Comparison of ENCODE assay signal across 8 mouse cellular contexts in the genomic region with DNA sequence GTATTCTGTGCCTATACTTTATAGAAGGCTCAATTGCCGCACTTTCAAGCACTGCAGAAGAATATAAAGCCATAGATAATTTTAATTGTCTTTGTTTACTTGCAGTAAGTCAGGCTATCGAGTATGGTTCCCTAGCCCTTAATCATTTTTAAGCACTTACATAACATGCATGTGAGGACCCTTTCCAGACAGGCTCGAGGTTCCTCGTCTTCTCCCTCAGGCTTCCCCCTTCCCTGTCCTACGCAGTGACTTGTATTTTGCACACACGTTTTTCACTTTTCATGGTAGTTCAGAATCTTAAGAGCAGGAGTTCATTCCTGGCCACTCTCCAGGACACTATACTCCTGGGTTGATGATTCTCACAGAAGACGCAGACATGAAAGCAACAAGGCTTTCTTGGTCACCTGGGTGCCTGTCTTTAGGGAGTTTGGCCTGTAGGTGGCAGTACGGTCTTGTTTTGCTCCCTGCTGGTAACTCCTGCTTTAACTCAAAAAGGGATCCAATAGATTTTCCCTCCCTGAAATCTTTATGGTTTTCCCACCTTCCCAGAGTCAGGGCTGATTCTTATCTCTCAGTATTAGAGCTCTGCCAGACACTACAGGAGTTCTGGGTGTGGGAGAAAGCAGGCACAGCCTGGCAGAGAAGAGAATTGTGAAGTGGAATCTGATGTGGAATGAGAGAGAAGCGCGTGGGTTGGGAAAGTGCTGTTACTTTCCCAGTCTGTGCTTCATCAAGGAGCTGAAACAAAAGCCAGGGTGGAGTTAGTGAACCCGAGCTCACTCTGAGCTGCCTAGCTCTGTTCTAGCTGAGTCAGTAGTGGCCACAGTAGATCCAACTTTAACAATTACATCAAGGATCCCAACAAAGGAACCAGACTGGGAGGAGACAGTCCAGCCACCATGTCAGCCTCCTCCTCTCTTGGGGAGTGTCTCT.
A peak's percentile ranks its signal among the peaks of the same experiment; 100 is the strongest.
DNase-seq lines count a peak whose midpoint lies in the region; ATAC-seq and TF ChIP-seq lines count a peak whose summit lies in the region.

No protein-coding gene starts in this region.

- no peaks in the 10 kb centered on the region for H3K27me3 ChIP-seq in midbrain, embryonic 16.5 days (ENCODE audit: control insufficient read depth, insufficient read depth, low read depth, low read length)
- no peaks in the 10 kb centered on the region for H3K27me3 ChIP-seq in testis, adult 2 months (ENCODE audit: control insufficient read depth, insufficient read depth, low read length)

- no peak overlapping the region for H3K4me2 ChIP-seq in midbrain, embryonic 16.5 days (ENCODE audit: low read length)

- 0 out of 2 replicates have a peak, but pooled peaks cover 2% of the 10 kb centered on the region for H3K4me1 ChIP-seq in midbrain, embryonic 16.5 days (ENCODE audit: control insufficient read depth, insufficient read depth, low read length)
- H3K4me1 ChIP-seq in testis, adult 2 months (ENCODE audit: control insufficient read depth, insufficient read depth, low read length), result no peaks in the 10 kb centered on the region

- H3K4me3 ChIP-seq in midbrain, embryonic 16.5 days (ENCODE audit: low read depth, low read length), result no peak overlapping the region
- no peak overlapping the region for H3K4me3 ChIP-seq in testis, adult 2 months (ENCODE audit: control insufficient read depth, low read depth, low read length)

- no peaks in the 10 kb centered on the region for H3K36me3 ChIP-seq in midbrain, embryonic 16.5 days (ENCODE audit: control insufficient read depth, insufficient read depth, low read length)
- no peaks in the 10 kb centered on the region for H3K36me3 ChIP-seq in testis, adult 2 months (ENCODE audit: control insufficient read depth, insufficient read depth, low read length)

- DNase-seq in cerebellum, adult 18-20 months, result peak; percentile 14 to 24
- DNase-seq in gastrocnemius, postnatal 36 days, result peak; percentile 8 to 21
- DNase-seq in kidney, adult 18-20 months, result peak; percentile 65
- peak; percentile 79 for DNase-seq in left cerebral cortex, postnatal 36 days (ENCODE audit: low spot score in 2 of 2)

- H3K27ac ChIP-seq in midbrain, embryonic 16.5 days (ENCODE audit: low read length), result no peak overlapping the region
- H3K27ac ChIP-seq in testis, adult 2 months (ENCODE audit: control insufficient read depth, insufficient read depth, low read depth, low read length), result no peak overlapping the region

- 44% methylated on average over 11 of the region's 11 CpGs for WGBS in midbrain, embryonic 16.5 days

- intact Hi-C loops in gastrocnemius, postnatal 36 days (cut with DNase I), result no loop called here
- intact Hi-C loops in left cerebral cortex, postnatal 36 days (cut with DNase I), result no loop called here

- TF ChIP-seq POLR2A in testis, adult 2 months (IDR thresholded peaks at IDR 0.05; ENCODE audit: control insufficient read depth, low read depth, low read length), result no peak

- TF ChIP-seq CTCF in testis, adult 2 months (IDR thresholded peaks at IDR 0.05; ENCODE audit: control insufficient read depth, insufficient read depth, insufficient replicate concordance, low read depth, low read length), result peak; percentile 30; the same call in 1 of the 2 replicates

- ATAC-seq in cerebellum, adult (ENCODE audit: insufficient number of reproducible peaks, low FRiP score, low TSS enrichment), result no peak
- peak; percentile 87 for ATAC-seq in common myeloid progenitor, adult 5-6 weeks (replicated peaks; ENCODE audit: low read depth, poor library complexity, severe bottlenecking)
- ATAC-seq in midbrain, embryonic 16.5 days, result peak; percentile 66

- no peaks in the 10 kb centered on the region for H3K9me3 ChIP-seq in midbrain, embryonic 16.5 days (replicated peaks; ENCODE audit: control insufficient read depth, low read length, poor library complexity, severe bottlenecking)

- no peak overlapping the region for H3K9ac ChIP-seq in midbrain, embryonic 16.5 days (ENCODE audit: low read depth, low read length)

Comparison
In these comparisons a context has a peak if more than half of its experiments do, and no peak if none do; other contexts are left out.
1. DNase-seq: peak in every context shown above with its lines; median percentile 79 in left cerebral cortex, postnatal 36 days; 65 in kidney, adult 18-20 months; 19 in cerebellum, adult 18-20 months; 14 in gastrocnemius, postnatal 36 days.